11 mouse cellular contexts compared by ENCODE assay signal in genomic region chr7:100839632-100840402, GRCm38 (mm10). TPM values are rescaled to one million over a fixed set of nuclear protein-coding genes. Genes with fewer than 3 reads are reported as not detected.
DNase-seq lines count a peak whose midpoint lies in the region; ATAC-seq and TF ChIP-seq lines count a peak whose summit lies in the region.
"Had no signal": no experiment of that assay in that cellular context is flagged by ENCODE, and none has a peak within 500 bp of the region (broad histone marks: within the 10 kb centered on the region; RNA-seq: fewer than 3 reads in every experiment).

No protein-coding gene starts in this region.

- H3K27ac ChIP-seq in midbrain, embryonic 11.5 days (ENCODE audit: low read depth, low read length), result no peak overlapping the region
- no peak overlapping the region for H3K27ac ChIP-seq in midbrain, embryonic 13.5 days

- ATAC-seq in midbrain, embryonic 11.5 days (ENCODE audit: low FRiP score), result no peak
- ATAC-seq in midbrain, embryonic 13.5 days, result no peak
- ATAC-seq: activated CD4-positive, CD25-positive, alpha-beta regulatory T cell, adult 4 months; forebrain, embryonic 16.5 days had no signal

- 92% methylated on average over 6 of the region's 6 CpGs for WGBS in midbrain, embryonic 11.5 days
- 94% methylated on average over 6 of the region's 6 CpGs for WGBS in midbrain, embryonic 13.5 days

- H3K4me2 ChIP-seq in midbrain, embryonic 11.5 days, result no peak overlapping the region
- H3K4me2 ChIP-seq in midbrain, embryonic 13.5 days (replicated peaks), result no peak overlapping the region
- H3K4me2 ChIP-seq in myocyte (ENCODE audit: low read depth), result peak overlapping the region; percentile 69

- H3K79me2 ChIP-seq in myocyte (ENCODE audit: control insufficient read depth, insufficient read depth), result no peaks in the 10 kb centered on the region

- TF ChIP-seq POLR2A in myocyte (IDR thresholded peaks at IDR 0.05; ENCODE audit: insufficient read length, low read depth), result no peak

- H3K4me3 ChIP-seq in midbrain, embryonic 11.5 days (ENCODE audit: low read depth, low read length), result no peak overlapping the region
- no peak overlapping the region for H3K4me3 ChIP-seq in midbrain, embryonic 13.5 days (replicated peaks)
- H3K4me3 ChIP-seq in myocyte, result no peak overlapping the region

- H3ac ChIP-seq in myocyte (ENCODE audit: control insufficient read depth, insufficient read length), result no peak overlapping the region

- H3K9me3 ChIP-seq in midbrain, embryonic 11.5 days (ENCODE audit: control insufficient read depth, low read length), result no peaks in the 10 kb centered on the region
- no peaks in the 10 kb centered on the region for H3K9me3 ChIP-seq in midbrain, embryonic 13.5 days

- H3K4me1 ChIP-seq in midbrain, embryonic 11.5 days (ENCODE audit: control insufficient read depth, insufficient read depth, low read length), result no peaks in the 10 kb centered on the region
- H3K4me1 ChIP-seq in midbrain, embryonic 13.5 days (replicated peaks), result no peaks in the 10 kb centered on the region

- no peak overlapping the region for H3K9ac ChIP-seq in midbrain, embryonic 11.5 days (ENCODE audit: low read length)
- H3K9ac ChIP-seq in midbrain, embryonic 13.5 days (replicated peaks), result no peak overlapping the region

- peaks cover 6% of the 10 kb centered on the region; the same call in 1 of the 2 replicates for H3K36me3 ChIP-seq in midbrain, embryonic 11.5 days (ENCODE audit: control insufficient read depth, insufficient read depth, low read length)
- H3K36me3 ChIP-seq in midbrain, embryonic 13.5 days, result peaks cover 50% of the 10 kb centered on the region
- H3K36me3 ChIP-seq in myocyte (ENCODE audit: control insufficient read depth, insufficient read depth), result no peaks in the 10 kb centered on the region

- peak; percentile 54 for DNase-seq in cerebellum, adult 11-12 months
- no peak for DNase-seq in cerebellum, adult 9-11 months
- peak; percentile 21 for DNase-seq in midbrain, embryonic 11.5 days (ENCODE audit: low spot score, missing footprints)
- peak; percentile 72 for DNase-seq in cerebellum, adult 9-10 months
- no peak for DNase-seq in lung, adult 18-20 months
- DNase-seq in lung, postnatal 10 days, result no peak
- DNase-seq: thymus, postnatal 4 days had no signal

- H3K27me3 ChIP-seq in midbrain, embryonic 11.5 days (ENCODE audit: control insufficient read depth, insufficient read depth, low read length), result no peaks in the 10 kb centered on the region
- H3K27me3 ChIP-seq in midbrain, embryonic 13.5 days, result no peaks in the 10 kb centered on the region
- H3K27me3 ChIP-seq in myocyte (ENCODE audit: control insufficient read depth, insufficient read depth, insufficient read length), result no peaks in the 10 kb centered on the region

TF ChIP-seq in myocyte, 11 proteins besides CTCF, POLR2A, EP300 and RAD21:
- TF ChIP-seq MAX (IDR thresholded peaks at IDR 0.05; ENCODE audit: low read depth), result no peak
- peak; percentile 12 for TF ChIP-seq POLR2AphosphoS2 (IDR thresholded peaks at IDR 0.05; ENCODE audit: insufficient read length, low read depth)

RNA-seq across cellular contexts. Expression of gene Relt, which starts 23.4 kb away (rescaled TPM):
- polyA plus RNA-seq in midbrain, embryonic 11.5 days (2014; fragmentation: Nextera tagmentation; extraction: Ambion mirVana), result 1.7 and 2.2 TPM in 2 replicates
- polyA plus RNA-seq in midbrain, embryonic 13.5 days (2015; fragmentation: Nextera tagmentation; extraction: Ambion mirVana), result 2.7 and 3.5 TPM in 2 replicates
- polyA plus RNA-seq in myocyte (2012; fragmentation: generic; extraction: Trizol), result 6.5 TPM

Comparison
In these comparisons a context has a peak if more than half of its experiments do, and no peak if none do; other contexts are left out.
1. DNase-seq: peak in cerebellum, adult 11-12 months (single experiment), midbrain, embryonic 11.5 days (single experiment) and cerebellum, adult 9-10 months (single experiment); none in cerebellum, adult 9-11 months (single experiment), lung, adult 18-20 months (0 of 2) and lung, postnatal 10 days (single experiment).